Mouse (Mus musculus) ES-E14 (cell line): ENCODE measurements around the gene Ucma. TPM values are rescaled to one million over a fixed set of nuclear protein-coding genes. Genes with fewer than 3 reads are reported as not detected.

Source experiments
- DNase-seq: peaks from one replicate; pipeline ENCODE4 v3.0.0-alpha.2; 2013; ENCODE audit warnings: low read depth, low spot score
- H3K27ac ChIP-seq: 2 replicates; pipeline ENCODE4 v1.5.1; 2012; ENCODE audit warnings: low read depth, mild to moderate bottlenecking, low read length, moderate library complexity, mixed read lengths; ENCODE audit not compliant: poor library complexity, insufficient read depth, severe bottlenecking
- H3K36me3 ChIP-seq: 2 replicates; pipeline ENCODE4 v1.6.1; 2012; ENCODE audit warnings: mild to moderate bottlenecking, low read length, moderate library complexity, mixed read lengths; ENCODE audit not compliant: control insufficient read depth, poor library complexity, insufficient read depth, severe bottlenecking
- H3K4me1 ChIP-seq, 2 experiments: fragments of 150-350 bp in 1 of 2; sonication (generic) in 1 of 2; 2 replicates each; pipeline ENCODE4 v1.6.1; 2012; ENCODE audit warnings: low read length in 2 of 2, mild to moderate bottlenecking in 1 of 2, mixed read lengths in 1 of 2; ENCODE audit not compliant: control insufficient read depth in 2 of 2, insufficient read depth in 2 of 2, poor library complexity in 1 of 2
- H3K4me3 ChIP-seq, 2 experiments: fragments of 150-350 bp in 1 of 2; sonication (generic) in 1 of 2; 2 replicates each; pipeline ENCODE4 v1.5.1; 2012; ENCODE audit warnings: low read length in 2 of 2, low read depth in 1 of 2, mild to moderate bottlenecking in 1 of 2, mixed read lengths in 1 of 2; ENCODE audit not compliant: insufficient read depth in 1 of 2, poor library complexity in 1 of 2, severe bottlenecking in 1 of 2
- H3K9ac ChIP-seq: 2 replicates; pipeline ENCODE4 v1.6.1; 2012; ENCODE audit warnings: low read depth, mild to moderate bottlenecking, low read length, mixed read lengths; ENCODE audit not compliant: poor library complexity, insufficient read depth, severe bottlenecking
- H3K9me3 ChIP-seq: fragments of 150-350 bp; sonication (generic); 2 replicates; pipeline ENCODE4 v1.6.1; 2012; ENCODE audit warnings: low read depth, mild to moderate bottlenecking, low read length; ENCODE audit not compliant: control insufficient read depth, insufficient read depth
- CHD2 ChIP-seq: IDR thresholded peaks from 2 replicates; pipeline ENCODE4 v1.6.1; 2014; ENCODE audit warnings: mild to moderate bottlenecking, low read depth, low read length, inconsistent platforms
- HCFC1 ChIP-seq: IDR thresholded peaks from 2 replicates; pipeline ENCODE4 v1.6.1; 2012; ENCODE audit warnings: low read length, inconsistent platforms, borderline replicate concordance; ENCODE audit not compliant: insufficient read depth
- MAFK ChIP-seq: IDR thresholded peaks from 2 replicates; pipeline ENCODE4 v1.6.1; 2014; ENCODE audit warnings: mild to moderate bottlenecking, low read depth, low read length, inconsistent platforms; ENCODE audit not compliant: insufficient read depth
- ZC3H11A ChIP-seq: IDR thresholded peaks from 2 replicates; pipeline ENCODE4 v1.6.1; 2012; ENCODE audit warnings: low read depth, mild to moderate bottlenecking, inconsistent platforms, low read length, borderline replicate concordance
- ZNF384 ChIP-seq: IDR thresholded peaks from 2 replicates; pipeline ENCODE4 v1.6.1; 2012; ENCODE audit warnings: low read depth, low read length, inconsistent platforms
- in situ Hi-C, 2 experiments: fragments of 600-800 bp; cut with MboI; formaldehyde crosslinking; loops; one replicate each; pipeline ENCODE4 v1.15.1; 2025; ENCODE audit warnings: low sequenced_read_pairs in 2 of 2, inconsistent platforms in 1 of 2; ENCODE audit not compliant: unreplicated experiment in 2 of 2
- total RNA-seq: library from RNA; depleted of rRNA; stranded (reverse); fragments of 300-350 nt; gene quantifications from 2 replicates; pipeline ENCODE4 v1.2.3, GENCODE M21; 2012

Ucma gene
- total RNA-seq, 1 experiment = 2.7 TPM

- Histone ChIP-seq H3K9me3 (no peaks in the 10 kb centered on the region), H3K9ac (no peak overlapping the region), H3K4me1 (no peaks in the 10 kb centered on the region), H3K27ac (no peak overlapping the region), H3K4me3 (no peak overlapping the region), H3K36me3 (peaks cover 76% of the 10 kb centered on the region)
- in situ Hi-C loops = no loop called here
- DNase-seq = no peak
- TF ChIP-seq ZC3H11A (no peak), MAFK (no peak), HCFC1 (no peak), ZNF384 (no peak), CHD2 (no peak)
Measured at GRCm38 (mm10) chr2:4994436-4994835, 18.5 kb downstream of the Ucma start.

GRCm38 (mm10) chr2:4995646-4996045 is 19.7 kb downstream of the Ucma start:
- H3K27ac ChIP-seq = no peak overlapping the region
- H3K9me3 ChIP-seq = no peaks in the 10 kb centered on the region
- no peak overlapping the region for H3K4me3 ChIP-seq
- no peaks in the 10 kb centered on the region for H3K4me1 ChIP-seq
- peaks cover 82% of the 10 kb centered on the region for H3K36me3 ChIP-seq
- no peak for TF ChIP-seq ZNF384
- TF ChIP-seq MAFK = no peak
- no peak for TF ChIP-seq CHD2
- TF ChIP-seq ZC3H11A = no peak
- TF ChIP-seq HCFC1 = no peak
- no peak for DNase-seq
- H3K9ac ChIP-seq = no peak overlapping the region
- in situ Hi-C loops = no loop called here

- H3K36me3 ChIP-seq = peaks cover 81% of the 10 kb centered on the region
- in situ Hi-C loops = no loop called here
- H3K4me1 ChIP-seq = no peaks in the 10 kb centered on the region
- no peak overlapping the region for H3K4me3 ChIP-seq
- DNase-seq = no peak
- no peaks in the 10 kb centered on the region for H3K9me3 ChIP-seq
- TF ChIP-seq MAFK (no peak), CHD2 (no peak), HCFC1 (no peak), ZC3H11A (no peak)
- no peak overlapping the region for H3K9ac ChIP-seq
- H3K27ac ChIP-seq = no peak overlapping the region
Measured at GRCm38 (mm10) chr2:4996421-4996824, 20.5 kb downstream of the Ucma start.

GRCm38 (mm10) chr2:4998905-4999304 is 23.0 kb downstream of the Ucma start:
- DNase-seq = no peak
- Histone ChIP-seq H3K36me3 (peaks cover 79% of the 10 kb centered on the region), H3K9ac (no peak overlapping the region), H3K4me3 (no peak overlapping the region), H3K27ac (no peak overlapping the region), H3K4me1 (no peaks in the 10 kb centered on the region), H3K9me3 (no peaks in the 10 kb centered on the region)
- TF ChIP-seq HCFC1 (no peak), MAFK (no peak), ZC3H11A (no peak), CHD2 (no peak)
- in situ Hi-C loops = no loop called here

- no peak overlapping the region for H3K4me3 ChIP-seq
- H3K36me3 ChIP-seq = peaks cover 79% of the 10 kb centered on the region
- H3K9ac ChIP-seq = no peak overlapping the region
- no peaks in the 10 kb centered on the region for H3K4me1 ChIP-seq
- no peaks in the 10 kb centered on the region for H3K9me3 ChIP-seq
- in situ Hi-C loops = no loop called here
- no peak overlapping the region for H3K27ac ChIP-seq
- TF ChIP-seq MAFK (no peak), ZNF384 (no peak), CHD2 (no peak), HCFC1 (no peak), ZC3H11A (no peak)
- no peak for DNase-seq
Measured at GRCm38 (mm10) chr2:5001266-5001665, 25.3 kb downstream of the Ucma start.
